Comparison of ENCODE assay signal across 16 mouse cellular contexts in genomic region chr8:94980976-94981375, GRCm38 (mm10). TPM values are rescaled to one million over a fixed set of nuclear protein-coding genes. Genes with fewer than 3 reads are reported as not detected.
A peak's percentile ranks its signal among the peaks of the same experiment; 100 is the strongest.
DNase-seq lines count a peak whose midpoint lies in the region; ATAC-seq and TF ChIP-seq lines count a peak whose summit lies in the region.
"Had no signal": no experiment of that assay in that cellular context is flagged by ENCODE, and none has a peak within 500 bp of the region (broad histone marks: within the 10 kb centered on the region; RNA-seq: fewer than 3 reads in every experiment).

No protein-coding gene starts in this region.

- H3K79me2 ChIP-seq in heart, adult 2 months (replicated peaks; ENCODE audit: control insufficient read depth, insufficient read depth, low read length), result no peaks in the 10 kb centered on the region
- no peaks in the 10 kb centered on the region for H3K79me2 ChIP-seq in CH12.LX (replicated peaks; ENCODE audit: control insufficient read depth, extremely low read depth, insufficient read depth, poor library complexity, severe bottlenecking)

- TF ChIP-seq CTCF in heart, adult 2 months (IDR thresholded peaks at IDR 0.05), result no peak
- 0 out of 4 replicates have a peak, but pooled peaks of 1 of the 2 experiments have one; percentile 1 for TF ChIP-seq CTCF in CH12.LX (conservative IDR thresholded peaks at IDR 0.05 in 1 of 2, IDR thresholded peaks at IDR 0.05 in 1 of 2; ENCODE audit: low read depth in 2 of 2, low read length in 2 of 2)

- H3K9me3 ChIP-seq in limb, embryonic 15.5 days, result no peaks in the 10 kb centered on the region
- H3K9me3 ChIP-seq in limb, embryonic 10.5 days (replicated peaks), result no peaks in the 10 kb centered on the region
- H3K9me3 ChIP-seq in CH12.LX (replicated peaks; ENCODE audit: low read length), result no peaks in the 10 kb centered on the region
- H3K9me3 ChIP-seq in kidney, embryonic 15.5 days (replicated peaks), result no peaks in the 10 kb centered on the region

- dilution Hi-C loops in CH12.LX (cut with MboI; ENCODE audit: extremely low pct_ligation_motif_present, extremely low pct_unique_long_range_greater_than_20kb, low sequenced_read_pairs), result no loop called here

- peaks cover 7% of the 10 kb centered on the region for H3K4me1 ChIP-seq in heart, adult 2 months (ENCODE audit: control insufficient read depth, insufficient read depth, low read length)
- peaks cover 47% of the 10 kb centered on the region for H3K4me1 ChIP-seq in limb, embryonic 15.5 days
- H3K4me1 ChIP-seq in limb, embryonic 10.5 days, result peaks cover 49% of the 10 kb centered on the region
- peaks cover 9 to 77% of the 10 kb centered on the region in 2 experiments for H3K4me1 ChIP-seq in CH12.LX (ENCODE audit: control insufficient read depth in 1 of 2, insufficient read depth in 2 of 2)
- H3K4me1 ChIP-seq in kidney, embryonic 15.5 days, result peaks cover 83% of the 10 kb centered on the region

- H3K36me3 ChIP-seq in heart, adult 2 months (ENCODE audit: control insufficient read depth, insufficient read depth, low read length), result no peaks in the 10 kb centered on the region
- H3K36me3 ChIP-seq in limb, embryonic 15.5 days, result no peaks in the 10 kb centered on the region
- no peaks in the 10 kb centered on the region for H3K36me3 ChIP-seq in limb, embryonic 10.5 days
- no peaks in the 10 kb centered on the region for H3K36me3 ChIP-seq in CH12.LX (replicated peaks in 1 of 2; ENCODE audit: control insufficient read depth in 1 of 2, insufficient read depth in 1 of 2, low read length in 1 of 2)
- no peaks in the 10 kb centered on the region for H3K36me3 ChIP-seq in kidney, embryonic 15.5 days

- 56% methylated on average over 8 of the region's 8 CpGs for WGBS in heart, adult 2 months
- WGBS in limb, embryonic 15.5 days, result 51% methylated on average over 8 of the region's 8 CpGs
- WGBS in limb, embryonic 10.5 days, result 66% methylated on average over 8 of the region's 8 CpGs
- WGBS in kidney, embryonic 15.5 days, result 58% methylated on average over 8 of the region's 8 CpGs

- no peak for TF ChIP-seq POLR2A in heart, adult 2 months (IDR thresholded peaks at IDR 0.05; ENCODE audit: insufficient read depth, low read depth, low read length)
- no peak for TF ChIP-seq POLR2A in CH12.LX (IDR thresholded peaks at IDR 0.05; ENCODE audit: low read depth, low read length)

- ATAC-seq in limb, embryonic 15.5 days (ENCODE audit: insufficient number of reproducible peaks, low FRiP score, low TSS enrichment, low read depth), result no peak
- no peak for ATAC-seq in kidney, embryonic 15.5 days (replicated peaks; ENCODE audit: low FRiP score)
- ATAC-seq in monocyte, adult 5-6 weeks (replicated peaks; ENCODE audit: insufficient number of reproducible peaks, low FRiP score, low TSS enrichment, poor library complexity, severe bottlenecking), result no peak

- H3K9ac ChIP-seq in heart, adult 2 months (ENCODE audit: low read depth, low read length), result no peak overlapping the region
- no peak overlapping the region for H3K9ac ChIP-seq in limb, embryonic 15.5 days
- no peak overlapping the region for H3K9ac ChIP-seq in CH12.LX (ENCODE audit: insufficient read depth, low read depth)
- 0 out of 2 replicates have a peak overlapping the region, but pooled peaks have one; percentile 12 for H3K9ac ChIP-seq in kidney, embryonic 15.5 days

- no peak for TF ChIP-seq EP300 in heart, adult 2 months (IDR thresholded peaks at IDR 0.05; ENCODE audit: insufficient read depth, low read depth, low read length)
- TF ChIP-seq EP300 in CH12.LX (IDR thresholded peaks at IDR 0.05; ENCODE audit: low read length), result no peak

- H3K4me2 ChIP-seq in limb, embryonic 15.5 days, result no peak overlapping the region
- no peak overlapping the region for H3K4me2 ChIP-seq in CH12.LX (ENCODE audit: insufficient read depth, low read depth, poor library complexity, severe bottlenecking)
- H3K4me2 ChIP-seq in kidney, embryonic 15.5 days, result peak overlapping the region; percentile 36; the same call in 1 of the 2 replicates

- in situ Hi-C loops in CH12.LX (cut with MboI; ENCODE audit: low pct_ligation_motif_present, low pct_unique_long_range_greater_than_20kb, low sequenced_read_pairs), result no loop called here

- H3K27me3 ChIP-seq in heart, adult 2 months (ENCODE audit: control insufficient read depth, insufficient read depth, low read length), result no peaks in the 10 kb centered on the region
- H3K27me3 ChIP-seq in limb, embryonic 15.5 days, result 0 out of 2 replicates have a peak, but pooled peaks cover 4% of the 10 kb centered on the region
- peaks cover 53% of the 10 kb centered on the region for H3K27me3 ChIP-seq in limb, embryonic 10.5 days (ENCODE audit: low read depth, poor library complexity, severe bottlenecking)
- H3K27me3 ChIP-seq in CH12.LX (replicated peaks), result peaks cover 14% of the 10 kb centered on the region
- 0 out of 2 replicates have a peak, but pooled peaks cover 3% of the 10 kb centered on the region for H3K27me3 ChIP-seq in kidney, embryonic 15.5 days

- intact Hi-C loops in heart, adult 2 months (cut with DNase I), result no loop called here

- no peak overlapping the region for H3K4me3 ChIP-seq in heart, adult 2 months
- H3K4me3 ChIP-seq in limb, embryonic 15.5 days, result no peak overlapping the region
- no peak overlapping the region for H3K4me3 ChIP-seq in limb, embryonic 10.5 days
- no peak overlapping the region for H3K4me3 ChIP-seq in CH12.LX (replicated peaks in 1 of 3; ENCODE audit: low read depth in 2 of 3, low read length in 2 of 3, poor library complexity in 1 of 3)
- no peak overlapping the region for H3K4me3 ChIP-seq in kidney, embryonic 15.5 days (replicated peaks)

- peak; percentile 90 for DNase-seq in heart, adult 11 months
- DNase-seq in heart, adult 2 months, result no peak
- no peak for DNase-seq in limb, embryonic 10.5 days (ENCODE audit: low spot score)
- no peak for DNase-seq in CH12.LX (ENCODE audit: extremely low read depth)
- no peak for DNase-seq in natural killer cell, adult 2 months (ENCODE audit: low spot score in 2 of 2)
- DNase-seq: adrenal gland, postnatal 36 days; B cell, adult 2 months; cerebellum, adult 11-12 months; lung, adult 2 months; right cerebral cortex, postnatal 25 days; thymus, postnatal 25 days had no signal

- TF ChIP-seq RAD21 in CH12.LX (IDR thresholded peaks at IDR 0.05; ENCODE audit: low read depth, low read length), result no peak

- no peak overlapping the region for H3K27ac ChIP-seq in heart, adult 2 months
- H3K27ac ChIP-seq in limb, embryonic 15.5 days, result 0 out of 2 replicates have a peak overlapping the region, but pooled peaks have one; percentile 0
- H3K27ac ChIP-seq in limb, embryonic 10.5 days, result no peak overlapping the region
- no peak overlapping the region for H3K27ac ChIP-seq in CH12.LX (ENCODE audit: insufficient read depth, low read depth)
- H3K27ac ChIP-seq in kidney, embryonic 15.5 days, result peak overlapping the region; percentile 83

TF ChIP-seq in CH12.LX, 34 proteins besides CTCF, POLR2A, EP300 and RAD21:
- TF ChIP-seq RCOR1 (conservative IDR thresholded peaks at IDR 0.05; ENCODE audit: low read depth, low read length), result no peak
- no peak for TF ChIP-seq NRF1 (IDR thresholded peaks at IDR 0.05; ENCODE audit: low read depth, low read length)
- peak; percentile 30; the same call in 1 of the 2 replicates for TF ChIP-seq ZNF384 (IDR thresholded peaks at IDR 0.05; ENCODE audit: low read depth, low read length)
- no peak for TF ChIP-seq USF2 (conservative IDR thresholded peaks at IDR 0.05; ENCODE audit: low read depth, low read length)

RNA-seq across cellular contexts. Expression of gene Adgrg1, which starts 6.4 kb away (rescaled TPM):
- 10 to 100 TPM; 52.1 to 67.8 TPM for total RNA-seq in heart, adult 2 months (2021)
- 96.1 and 107 TPM in 2 replicates for polyA plus RNA-seq in heart, adult 2 months (2012; rRNA removed)
- 23.2 and 25.0 TPM in 2 replicates for polyA plus RNA-seq in limb, embryonic 15.5 days (2015; fragmentation: Nextera tagmentation; extraction: Ambion mirVana)
- polyA plus RNA-seq in limb, embryonic 10.5 days (2016; fragmentation: Nextera tagmentation; extraction: Ambion mirVana), result 7.0 and 11.6 TPM in 2 replicates
- total RNA-seq in CH12.LX (2012; rRNA removed) (0.34 and 0.42 TPM in 2 replicates), CH12.LX (2014; rRNA removed) (1.1 and 1.2 TPM in 2 replicates)
- polyA plus RNA-seq in CH12.LX (2012; ENCODE audit: insufficient read length, low read depth), result 2.0 and 2.5 TPM in 2 replicates
- 41.7 and 44.8 TPM in 2 replicates for polyA plus RNA-seq in kidney, embryonic 15.5 days (2015; fragmentation: Nextera tagmentation; extraction: Ambion mirVana)
- 2.2 to 16.6 TPM (median 4.6 TPM) in 3 replicates for total RNA-seq in monocyte, adult 5-6 weeks (2017)

RNA-seq across cellular contexts. Expression of gene Adgrg3, which starts 36.5 kb away (rescaled TPM):
- 1 to 10 TPM; 1.3 to 2.5 TPM for total RNA-seq in heart, adult 2 months (2021)
- 4.3 and 4.9 TPM in 2 replicates for polyA plus RNA-seq in heart, adult 2 months (2012; rRNA removed)
- 3.6 and 3.7 TPM in 2 replicates for polyA plus RNA-seq in limb, embryonic 15.5 days (2015; fragmentation: Nextera tagmentation; extraction: Ambion mirVana)
- 3.4 and 4.2 TPM in 2 replicates for polyA plus RNA-seq in limb, embryonic 10.5 days (2016; fragmentation: Nextera tagmentation; extraction: Ambion mirVana)
- not detected in 2 replicates for total RNA-seq in CH12.LX (2012; rRNA removed)
- not detected in 2 replicates for total RNA-seq in CH12.LX (2014; rRNA removed)
- polyA plus RNA-seq in CH12.LX (2012; ENCODE audit: insufficient read length, low read depth), result not detected in 2 replicates
- 4.8 TPM in 2 replicates for polyA plus RNA-seq in kidney, embryonic 15.5 days (2015; fragmentation: Nextera tagmentation; extraction: Ambion mirVana)
- total RNA-seq in monocyte, adult 5-6 weeks (2017), result 2.9 to 15.5 TPM (median 10.1 TPM) in 3 replicates

RNA-seq across cellular contexts. Expression of gene Adgrg5, which starts 57.5 kb away (rescaled TPM):
- total RNA-seq in heart, adult 2 months (2021), result under 1 TPM; 0.08 to 0.27 TPM
- 0.62 and 0.97 TPM in 2 replicates for polyA plus RNA-seq in heart, adult 2 months (2012; rRNA removed)
- polyA plus RNA-seq in limb, embryonic 15.5 days (2015; fragmentation: Nextera tagmentation; extraction: Ambion mirVana), result 0.22 TPM in 1 of 2 replicates, not detected in the other
- polyA plus RNA-seq in limb, embryonic 10.5 days (2016; fragmentation: Nextera tagmentation; extraction: Ambion mirVana), result 0.18 and 0.74 TPM in 2 replicates
- 0.81 and 1.0 TPM in 2 replicates for total RNA-seq in CH12.LX (2012; rRNA removed)
- total RNA-seq in CH12.LX (2014; rRNA removed), result 5.2 and 6.9 TPM in 2 replicates
- 9.2 and 10.0 TPM in 2 replicates for polyA plus RNA-seq in CH12.LX (2012; ENCODE audit: insufficient read length, low read depth)
- 0.05 and 0.13 TPM in 2 replicates for polyA plus RNA-seq in kidney, embryonic 15.5 days (2015; fragmentation: Nextera tagmentation; extraction: Ambion mirVana)
- 0.86 to 2.6 TPM (median 1.9 TPM) in 3 replicates for total RNA-seq in monocyte, adult 5-6 weeks (2017)
- total RNA-seq: hematopoietic stem cell, adult 5-6 weeks; left cerebral cortex, postnatal 14 days had no signal

Comparison
In these comparisons a context has a peak if more than half of its experiments do, and no peak if none do; other contexts are left out.
1. H3K27ac ChIP-seq: peak in limb, embryonic 15.5 days (single experiment) and kidney, embryonic 15.5 days (single experiment); none in heart, adult 2 months (single experiment), limb, embryonic 10.5 days (single experiment) and CH12.LX (single experiment).